Mouse (Mus musculus) heart, postnatal 0 days (tissue): Measurements from ENCODE around the gene Kif1b. TPM values are rescaled to one million over a fixed set of nuclear protein-coding genes. Genes with fewer than 3 reads are reported as not detected.

Experiments
- ATAC-seq: fragments of 200-750 bp; cut with Nextera tagmentation; 2 replicates; pipeline ENCODE4 v1.8.0; 2017; ENCODE audit warnings: low read depth, moderate number of reproducible peaks, moderate library complexity; ENCODE audit not compliant: insufficient read depth
- DNase-seq: peaks from one replicate; pipeline ENCODE4 v3.0.0-alpha.2; 2016; ENCODE audit warnings: low spot score
- H3K27ac ChIP-seq: fragments of 300-500 bp; sonication (generic); 2 replicates; pipeline ENCODE4 v1.5.1; 2014; ENCODE audit warnings: low read depth, mild to moderate bottlenecking
- H3K27me3 ChIP-seq: fragments of 300-500 bp; sonication (generic); 2 replicates; pipeline ENCODE4 v1.6.1; 2014; ENCODE audit warnings: low read length, mixed read lengths; ENCODE audit not compliant: control insufficient read depth, insufficient read depth
- H3K36me3 ChIP-seq: fragments of 300-500 bp; sonication (generic); replicated peaks from 2 replicates; pipeline ENCODE4 v1.6.1; 2014; ENCODE audit warnings: low read length, mixed read lengths; ENCODE audit not compliant: control insufficient read depth, insufficient read depth
- H3K4me1 ChIP-seq: fragments of 300-500 bp; sonication (generic); 2 replicates; pipeline ENCODE4 v1.6.1; 2014; ENCODE audit warnings: antibody characterized with exemption; ENCODE audit not compliant: control insufficient read depth, insufficient read depth
- H3K4me2 ChIP-seq: fragments of 300-500 bp; sonication (generic); 2 replicates; pipeline ENCODE4 v1.6.1; 2014; ENCODE audit warnings: low read depth, mild to moderate bottlenecking, low read length, moderate library complexity
- H3K4me3 ChIP-seq: fragments of 300-500 bp; sonication (generic); 2 replicates; pipeline ENCODE4 v1.5.1; 2014; ENCODE audit warnings: low read depth, low read length
- H3K9ac ChIP-seq: fragments of 300-500 bp; sonication (generic); replicated peaks from 2 replicates; pipeline ENCODE4 v1.6.1; 2014; ENCODE audit warnings: low read depth, low read length, mixed read lengths
- H3K9me3 ChIP-seq: fragments of 300-500 bp; sonication (generic); replicated peaks from 2 replicates; pipeline ENCODE4 v1.6.1; 2016; ENCODE audit warnings: low read length; ENCODE audit not compliant: control insufficient read depth
- CTCF ChIP-seq: IDR thresholded peaks from 2 replicates; pipeline ENCODE4 v1.5.1; 2016; ENCODE audit warnings: antibody characterized with exemption, control low read depth, low read depth
- EP300 ChIP-seq: IDR thresholded peaks from 2 replicates; pipeline ENCODE4 v1.6.1; 2016; ENCODE audit warnings: antibody characterized with exemption, low read depth
- WGBS: fragments of 180-500 bp; shearing (Covaris S2); extraction: QIAGEN DNeasy Blood & Tissue Kit; methylation state at CpG from one replicate; pipeline ENCODE4 v1.1.7; 2014; 5-methylcytosine and 5-hydroxymethylcytosine counted together
- polyA plus RNA-seq: library from polyadenylated mRNA; unstranded; fragments of >200 nt; fragmentation: Nextera tagmentation; extraction: Ambion mirVana; gene quantifications from 2 replicates; pipeline ENCODE4 v1.2.1, GENCODE M21; 2015
- total RNA-seq: library from RNA; depleted of rRNA; stranded (reverse); fragments of >200 nt; gene quantifications from 2 replicates; pipeline ENCODE4 v1.2.3, GENCODE M21; 2014; ENCODE audit warnings: low replicate concordance

Gene Kif1b
- total and polyA plus RNA-seq, 2 experiments from 2014 or later = 45.0 to 63.3 TPM

DNA sequence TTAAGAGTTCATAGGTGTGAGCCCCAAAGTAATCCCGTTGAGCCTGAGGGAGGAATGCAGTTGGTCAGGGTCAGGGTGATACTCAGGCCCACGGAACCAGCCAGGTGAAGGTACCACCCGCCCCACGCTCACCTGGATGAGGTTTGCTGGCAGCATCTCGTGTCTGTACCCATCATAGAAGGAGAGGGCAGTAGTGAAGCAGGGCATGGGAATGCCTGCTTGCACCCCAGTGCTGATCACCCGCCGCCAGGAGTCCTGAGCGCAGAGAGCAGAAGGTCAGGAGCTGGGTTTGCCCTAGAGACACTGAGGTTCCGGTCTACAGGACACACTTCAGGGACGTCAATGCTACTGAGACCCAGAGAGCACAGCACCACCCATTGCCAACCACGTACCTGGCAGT is 156.8 kb downstream of the Kif1b start:
- H3K9me3 ChIP-seq = no peaks in the 10 kb centered on the region
- no peak overlapping the region for H3K4me3 ChIP-seq
- TF ChIP-seq CTCF (no peak), EP300 (no peak)
- H3K4me2 ChIP-seq = no peak overlapping the region
- no peaks in the 10 kb centered on the region for H3K27me3 ChIP-seq
- no peaks in the 10 kb centered on the region for H3K4me1 ChIP-seq
- DNase-seq (no peak), ATAC-seq (no peak)
- H3K9ac ChIP-seq = no peak overlapping the region
- H3K27ac ChIP-seq = no peak overlapping the region
- WGBS = 94% methylated on average over 11 of the region's 11 CpGs
- peaks cover 61% of the 10 kb centered on the region for H3K36me3 ChIP-seq

DNA sequence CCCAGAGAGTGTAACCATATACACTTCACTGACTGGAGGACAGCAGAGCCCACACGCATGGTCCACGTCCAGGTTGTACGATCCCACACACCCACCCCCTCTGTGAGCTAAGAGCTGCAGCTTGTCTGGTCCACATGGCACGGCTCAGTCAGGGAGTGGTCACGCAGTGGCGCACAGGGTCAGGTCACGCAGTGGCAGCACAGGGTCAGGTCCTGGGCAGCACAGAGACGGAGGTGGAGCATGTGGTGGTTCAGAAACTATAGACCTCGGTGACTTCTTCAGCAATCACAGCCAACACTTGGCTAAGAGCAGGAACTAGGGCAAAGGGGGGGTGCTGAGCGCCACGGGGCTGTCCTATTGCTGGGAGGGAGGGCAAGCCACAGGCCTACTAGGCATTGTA is 157.2 kb downstream of the Kif1b start:
- no peak for TF ChIP-seq EP300
- TF ChIP-seq CTCF = no peak
- ATAC-seq = no peak
- Histone ChIP-seq H3K4me1 (no peaks in the 10 kb centered on the region), H3K4me3 (no peak overlapping the region), H3K9me3 (no peaks in the 10 kb centered on the region), H3K27me3 (no peaks in the 10 kb centered on the region), H3K27ac (no peak overlapping the region), H3K36me3 (peaks cover 56% of the 10 kb centered on the region), H3K4me2 (no peak overlapping the region), H3K9ac (no peak overlapping the region)
- 85% methylated on average over 11 of the region's 11 CpGs for WGBS
- no peak for DNase-seq

DNA sequence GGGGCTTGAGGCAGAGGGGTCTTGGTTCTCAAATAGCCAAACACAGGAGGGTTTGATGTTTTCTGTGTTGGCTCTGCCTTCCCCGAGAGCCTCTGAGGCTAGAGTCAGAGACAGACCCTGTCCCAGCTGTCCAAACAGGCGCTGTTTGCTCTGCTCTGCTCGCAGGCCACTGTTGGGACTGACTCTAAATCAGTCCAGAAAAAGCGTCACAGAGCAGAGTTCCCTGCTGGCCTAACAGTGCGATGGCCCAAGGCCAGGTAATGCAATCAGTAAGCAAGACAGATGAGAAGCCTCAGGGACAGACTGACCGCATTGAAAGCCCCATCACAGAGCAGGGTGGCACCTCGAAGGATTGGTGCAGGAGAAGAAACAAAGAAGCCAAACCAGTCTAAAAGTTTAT is 157.9 kb downstream of the Kif1b start:
- no peak for TF ChIP-seq EP300
- no peak for TF ChIP-seq CTCF

DNA sequence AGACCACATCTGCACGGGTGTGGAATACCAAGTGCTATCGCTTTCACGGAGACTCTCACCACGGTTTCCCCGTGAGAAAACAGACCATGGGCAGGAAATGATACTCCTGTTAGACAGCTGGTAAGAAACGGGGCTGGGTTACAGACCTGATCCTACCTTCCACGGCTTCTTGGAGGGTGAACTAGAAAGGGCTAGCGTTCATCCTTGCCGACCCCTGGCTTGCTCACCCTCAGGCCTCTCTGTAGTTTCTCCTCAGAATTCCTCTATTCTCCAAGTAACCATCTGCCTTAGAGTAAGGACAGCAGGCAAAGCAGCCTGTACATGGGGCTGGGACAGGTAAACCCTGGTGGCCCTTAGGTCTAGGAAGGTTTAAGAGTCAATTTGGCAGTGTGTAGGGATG is 158.3 kb downstream of the Kif1b start:
- Histone ChIP-seq H3K9me3 (no peaks in the 10 kb centered on the region), H3K4me1 (no peaks in the 10 kb centered on the region), H3K4me3 (no peak overlapping the region), H3K4me2 (no peak overlapping the region), H3K27ac (no peak overlapping the region), H3K36me3 (peaks cover 46% of the 10 kb centered on the region), H3K27me3 (no peaks in the 10 kb centered on the region), H3K9ac (no peak overlapping the region)
- WGBS = 75% methylated on average over 9 of the region's 9 CpGs
- TF ChIP-seq EP300 (no peak), CTCF (no peak)
- DNase-seq (no peak), ATAC-seq (no peak)

More for the DNA sequence above, 157.9 kb downstream of the Kif1b start:
- no peaks in the 10 kb centered on the region for H3K4me1 ChIP-seq
- no peak overlapping the region for H3K4me3 ChIP-seq
- WGBS = 65% methylated on average over 7 of the region's 7 CpGs
- DNase-seq = no peak
- no peaks in the 10 kb centered on the region for H3K9me3 ChIP-seq
- H3K9ac ChIP-seq = no peak overlapping the region
- no peak overlapping the region for H3K27ac ChIP-seq
- no peak overlapping the region for H3K4me2 ChIP-seq
- H3K36me3 ChIP-seq = peaks cover 50% of the 10 kb centered on the region
- no peak for ATAC-seq
- H3K27me3 ChIP-seq = no peaks in the 10 kb centered on the region

DNA sequence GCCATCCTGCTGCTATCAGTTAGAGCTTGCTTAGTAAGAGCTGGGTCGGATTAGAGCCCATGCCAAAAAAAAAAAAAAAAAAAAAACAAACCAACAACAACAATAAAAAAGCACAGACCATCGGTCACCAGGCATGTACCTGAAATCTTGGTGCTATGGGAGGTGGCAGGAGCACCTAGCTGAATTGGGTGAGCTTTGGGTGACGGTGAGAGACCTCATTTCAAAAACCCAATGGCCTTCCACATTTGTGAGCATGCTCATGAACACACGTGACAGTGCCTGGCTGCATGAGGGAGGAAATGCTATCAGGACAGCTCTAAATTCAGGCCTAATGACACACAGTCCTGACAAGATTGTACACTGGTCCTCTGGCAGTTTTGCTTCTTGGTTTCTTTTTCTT is 159.4 kb downstream of the Kif1b start:
- ATAC-seq (no peak), DNase-seq (no peak)
- no peak overlapping the region for H3K4me3 ChIP-seq
- 68% methylated on average over 4 of the region's 4 CpGs for WGBS
- H3K27ac ChIP-seq = no peak overlapping the region
- H3K27me3 ChIP-seq = no peaks in the 10 kb centered on the region
- H3K4me1 ChIP-seq = no peaks in the 10 kb centered on the region
- no peak overlapping the region for H3K4me2 ChIP-seq
- H3K9me3 ChIP-seq = no peaks in the 10 kb centered on the region
- TF ChIP-seq CTCF (no peak), EP300 (no peak)
- peaks cover 34% of the 10 kb centered on the region for H3K36me3 ChIP-seq
- H3K9ac ChIP-seq = no peak overlapping the region

DNA sequence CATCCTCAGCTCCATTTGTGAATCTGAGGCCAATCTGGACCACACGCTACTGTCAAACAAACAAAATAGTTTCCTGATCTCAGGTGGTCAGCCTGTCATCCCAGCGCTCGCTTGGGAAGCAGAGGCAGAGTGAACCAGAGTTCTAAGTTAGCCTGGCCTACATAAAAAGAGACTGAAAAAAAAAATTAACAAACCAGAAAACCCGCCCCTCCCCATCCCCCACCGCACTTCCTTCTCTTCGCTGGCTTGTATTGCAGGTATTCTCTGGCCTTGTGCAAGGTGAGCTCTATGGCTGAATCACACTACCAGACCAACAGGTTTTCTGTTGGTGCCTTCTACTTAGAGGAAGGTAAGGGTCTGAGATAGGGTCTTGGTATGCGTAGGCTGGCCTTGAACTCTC is 160.0 kb downstream of the Kif1b start:
- TF ChIP-seq EP300 = no peak
- TF ChIP-seq CTCF = no peak
- H3K9ac ChIP-seq = no peak overlapping the region
- DNase-seq = no peak
- 83% methylated on average over 7 of the region's 7 CpGs for WGBS
- ATAC-seq = no peak
- H3K36me3 ChIP-seq = peaks cover 29% of the 10 kb centered on the region
- H3K27ac ChIP-seq = no peak overlapping the region
- no peaks in the 10 kb centered on the region for H3K9me3 ChIP-seq
- no peak overlapping the region for H3K4me3 ChIP-seq
- H3K4me1 ChIP-seq = no peaks in the 10 kb centered on the region
- H3K27me3 ChIP-seq = no peaks in the 10 kb centered on the region
- H3K4me2 ChIP-seq = no peak overlapping the region
